Mouse (Mus musculus) C2C12 (cell line): Measurements from ENCODE around the gene Pcdh15. TPM values are rescaled to one million over a fixed set of nuclear protein-coding genes. Genes with fewer than 3 reads are reported as not detected.

Experiments used
- H3K27me3 ChIP-seq: one replicate; pipeline ENCODE4 v1.6.1; 2011; ENCODE audit not compliant: control insufficient read depth, insufficient read depth, insufficient read length
- H3K36me3 ChIP-seq: one replicate; pipeline ENCODE4 v1.6.1; 2011; ENCODE audit not compliant: control insufficient read depth, insufficient read depth
- H3K4me3 ChIP-seq: one replicate; pipeline ENCODE4 v1.5.1; 2011; ENCODE audit warnings: mild to moderate bottlenecking, control low read depth; ENCODE audit not compliant: poor library complexity, insufficient read depth, severe bottlenecking
- H3K79me2 ChIP-seq: one replicate; pipeline ENCODE4 v1.6.1; 2011; ENCODE audit not compliant: control insufficient read depth, insufficient read depth
- H3K79me3 ChIP-seq: one replicate; pipeline ENCODE4 v1.6.1; 2011; ENCODE audit warnings: low read depth, control low read depth
- H3ac ChIP-seq: one replicate; pipeline ENCODE3; 2011; ENCODE audit warnings: low read depth; ENCODE audit not compliant: control insufficient read depth, insufficient read length
- CEBPB ChIP-seq: IDR thresholded peaks from one replicate; pipeline ENCODE4 v1.6.1; 2011; ENCODE audit warnings: low read depth, mild to moderate bottlenecking, control low read depth, moderate library complexity
- CTCF ChIP-seq: IDR thresholded peaks from one replicate; pipeline ENCODE4 v1.5.1; 2011; ENCODE audit not compliant: control insufficient read depth, insufficient read depth, insufficient read length
- FOSL1 ChIP-seq: IDR thresholded peaks from one replicate; pipeline ENCODE4 v1.8.0; 2011; ENCODE audit warnings: mild to moderate bottlenecking, low read length; ENCODE audit not compliant: poor library complexity, insufficient read depth, severe bottlenecking
- MAX ChIP-seq: IDR thresholded peaks from one replicate; pipeline ENCODE4 v1.6.1; 2011; ENCODE audit warnings: mild to moderate bottlenecking, control low read depth
- MYOD1 ChIP-seq: IDR thresholded peaks from one replicate; pipeline ENCODE4 v1.6.1; 2011; ENCODE audit warnings: low read depth; ENCODE audit not compliant: control insufficient read depth, insufficient read length
- MYOG ChIP-seq: IDR thresholded peaks from one replicate; pipeline ENCODE4 v1.6.1; 2011; ENCODE audit not compliant: control insufficient read depth, insufficient read length; ENCODE audit errors: extremely low read depth
- USF1 ChIP-seq: IDR thresholded peaks from one replicate; pipeline ENCODE4 v1.6.1; 2011; ENCODE audit warnings: low read depth, mild to moderate bottlenecking, control low read depth, moderate library complexity
- polyA plus RNA-seq: library from polyadenylated mRNA; unstranded; fragments of >200 nt; fragmentation: generic; extraction: Trizol; gene quantifications from one replicate; pipeline ENCODE4 v1.2.1, GENCODE M21; 2012; ENCODE audit warnings: missing spikeins

Pcdh15 gene
- polyA plus RNA-seq, 1 experiment = 0.54 TPM

DNA sequence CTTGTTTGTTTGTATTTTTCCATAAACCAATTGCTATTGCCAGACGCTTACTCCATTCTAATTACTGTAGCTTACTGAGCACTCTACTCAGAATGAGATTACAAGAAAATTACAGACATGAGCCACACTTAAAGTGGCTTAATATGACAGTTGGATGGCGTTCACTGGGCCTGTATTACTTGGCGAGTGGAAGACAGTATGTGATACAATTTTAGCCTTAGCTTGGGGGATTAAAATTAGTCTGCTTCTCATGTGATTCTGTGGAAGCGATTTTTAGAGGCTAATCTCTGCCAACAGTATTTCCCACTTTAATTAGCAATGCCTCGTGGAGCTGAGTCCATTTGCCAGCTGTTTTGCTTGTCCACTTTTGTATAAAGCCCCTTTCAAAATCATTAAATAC is 837.0 kb downstream of the Pcdh15 start:
- TF ChIP-seq FOSL1 = no peak
- TF ChIP-seq CEBPB = no peak
- no peak for TF ChIP-seq MAX
- TF ChIP-seq MYOD1 = no peak
- TF ChIP-seq USF1 = no peak
- no peak for TF ChIP-seq CTCF
- no peak for TF ChIP-seq MYOG
- H3K27me3 ChIP-seq = no peaks in the 10 kb centered on the region
- H3K79me3 ChIP-seq = no peaks in the 10 kb centered on the region

DNA sequence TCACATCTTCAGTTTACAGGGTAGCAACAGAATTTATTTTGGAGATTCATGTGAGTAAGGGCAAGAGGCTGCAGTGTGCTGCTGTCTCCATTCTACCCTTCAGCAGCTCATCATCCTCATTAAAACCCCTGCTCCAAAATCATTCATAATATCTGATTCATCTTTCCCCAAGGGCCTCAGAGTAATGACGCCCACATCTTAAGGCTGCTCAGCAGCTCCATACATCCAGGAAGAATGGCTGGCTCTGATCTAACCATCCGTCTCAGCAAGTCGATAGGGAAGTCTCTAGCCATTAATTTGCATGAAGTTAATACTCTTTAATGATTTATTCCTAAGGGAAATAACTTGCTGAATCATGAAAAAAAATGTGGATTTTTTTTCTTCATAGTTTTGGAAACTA is 839.8 kb downstream of the Pcdh15 start:
- Histone ChIP-seq H3K79me3 (no peaks in the 10 kb centered on the region), H3K4me3 (no peak overlapping the region), H3K79me2 (no peaks in the 10 kb centered on the region), H3K27me3 (no peaks in the 10 kb centered on the region), H3ac (no peak overlapping the region), H3K36me3 (no peaks in the 10 kb centered on the region)
- no peak for TF ChIP-seq CEBPB

More for the DNA sequence above, 837.0 kb downstream of the Pcdh15 start:
- Histone ChIP-seq H3K36me3 (no peaks in the 10 kb centered on the region), H3K79me2 (no peaks in the 10 kb centered on the region), H3ac (no peak overlapping the region), H3K4me3 (no peak overlapping the region)

DNA sequence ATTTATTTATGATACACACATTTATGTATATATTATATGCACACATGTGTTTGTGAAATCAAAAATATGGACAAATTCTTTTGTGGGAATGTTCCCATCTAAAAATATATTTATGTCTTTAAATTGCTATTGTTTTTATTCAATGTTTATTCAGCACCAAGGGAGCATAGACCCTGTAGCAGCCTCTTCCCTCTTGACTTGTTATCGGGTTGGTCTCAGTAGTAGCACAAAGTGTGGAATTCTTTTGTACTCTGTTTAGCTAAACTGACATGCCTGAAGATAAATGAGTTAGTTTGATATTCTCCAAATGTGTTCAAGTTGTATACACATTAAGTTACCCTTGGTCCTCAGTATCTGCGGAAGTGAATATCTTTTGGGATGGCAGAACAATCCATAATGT is 848.7 kb downstream of the Pcdh15 start:
- Histone ChIP-seq H3K4me3 (no peak overlapping the region), H3K79me2 (no peaks in the 10 kb centered on the region), H3K36me3 (no peaks in the 10 kb centered on the region), H3K27me3 (no peaks in the 10 kb centered on the region), H3K79me3 (no peaks in the 10 kb centered on the region), H3ac (no peak overlapping the region)
- TF ChIP-seq CEBPB = no peak
- TF ChIP-seq MYOD1 = no peak
- no peak for TF ChIP-seq CTCF
- no peak for TF ChIP-seq USF1
- TF ChIP-seq MAX = no peak
- TF ChIP-seq FOSL1 = no peak
- TF ChIP-seq MYOG = no peak

DNA sequence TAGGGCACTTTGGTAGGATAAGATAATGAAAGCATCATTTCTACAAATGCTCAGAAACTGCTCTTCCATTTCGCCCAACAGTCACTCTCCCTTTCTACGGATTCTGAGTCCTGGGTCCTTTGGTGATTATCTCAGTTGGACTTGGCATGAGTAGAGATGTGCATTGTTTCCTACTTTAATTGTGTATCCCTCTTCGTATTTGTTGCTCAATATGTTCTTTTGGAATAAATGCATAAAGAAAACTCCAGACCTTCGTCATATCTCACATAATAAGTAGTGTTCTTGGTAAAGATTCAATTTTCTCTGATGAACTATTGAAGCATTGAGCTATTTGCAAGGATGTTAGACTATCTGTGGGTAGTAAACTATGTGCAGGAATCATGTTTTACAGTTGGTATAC is 854.2 kb downstream of the Pcdh15 start:
- no peaks in the 10 kb centered on the region for H3K36me3 ChIP-seq
- no peak overlapping the region for H3ac ChIP-seq
- no peaks in the 10 kb centered on the region for H3K27me3 ChIP-seq
- no peak overlapping the region for H3K4me3 ChIP-seq
- H3K79me2 ChIP-seq = no peaks in the 10 kb centered on the region
- TF ChIP-seq FOSL1 (no peak), MYOD1 (no peak), CEBPB (no peak), MYOG (no peak), USF1 (no peak), MAX (no peak), CTCF (no peak)
- H3K79me3 ChIP-seq = no peaks in the 10 kb centered on the region

DNA sequence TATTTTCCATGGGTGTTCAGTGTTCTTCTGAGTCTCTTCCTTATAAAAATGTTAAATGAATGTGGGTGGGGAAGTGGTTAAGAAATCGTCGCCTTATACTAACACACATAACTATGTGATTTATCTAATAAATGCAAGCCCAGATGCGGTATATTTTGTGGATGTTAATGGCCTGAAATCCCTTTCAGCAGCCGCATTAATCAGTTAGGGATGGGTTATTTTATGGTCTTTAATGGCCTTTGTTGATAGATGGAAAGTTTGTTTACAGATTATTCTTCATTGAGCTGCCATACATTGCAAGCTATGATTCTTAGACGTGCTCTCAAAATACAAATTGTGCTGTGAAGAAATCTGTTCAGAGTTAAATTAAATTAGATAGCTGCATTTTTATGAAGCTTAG is 884.9 kb downstream of the Pcdh15 start:
- Histone ChIP-seq H3K79me3 (no peaks in the 10 kb centered on the region), H3K79me2 (no peaks in the 10 kb centered on the region), H3K36me3 (no peaks in the 10 kb centered on the region), H3ac (no peak overlapping the region), H3K27me3 (no peaks in the 10 kb centered on the region), H3K4me3 (no peak overlapping the region)
- no peak for TF ChIP-seq CTCF
- no peak for TF ChIP-seq FOSL1
- no peak for TF ChIP-seq CEBPB
- no peak for TF ChIP-seq MYOG
- no peak for TF ChIP-seq MYOD1
- no peak for TF ChIP-seq MAX
- TF ChIP-seq USF1 = no peak

DNA sequence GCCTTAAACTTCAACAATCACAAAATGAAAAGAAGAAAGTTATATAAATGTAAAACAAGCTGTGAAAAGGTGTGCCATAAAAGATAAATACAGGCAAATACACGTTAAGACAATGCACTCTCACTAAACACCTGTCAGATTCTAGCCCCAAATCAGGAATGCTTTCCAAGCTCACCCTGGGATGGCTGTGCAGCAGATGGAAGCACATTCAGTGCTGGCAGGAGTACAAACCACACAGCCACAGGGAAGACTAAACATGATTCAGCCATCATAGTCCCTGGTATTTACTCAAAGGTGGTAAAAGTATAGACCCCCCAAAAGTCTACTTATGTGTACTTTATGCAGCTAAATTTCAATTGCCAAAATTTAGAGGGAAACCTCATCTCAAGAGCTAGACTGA is 909.7 kb downstream of the Pcdh15 start:
- no peaks in the 10 kb centered on the region for H3K27me3 ChIP-seq
- no peak overlapping the region for H3ac ChIP-seq
- TF ChIP-seq MAX (no peak), USF1 (no peak), MYOD1 (no peak), FOSL1 (no peak), CTCF (no peak), MYOG (no peak), CEBPB (no peak)
- H3K79me3 ChIP-seq = no peaks in the 10 kb centered on the region
- no peak overlapping the region for H3K4me3 ChIP-seq
- no peaks in the 10 kb centered on the region for H3K79me2 ChIP-seq
- H3K36me3 ChIP-seq = no peaks in the 10 kb centered on the region
